Mouse (Mus musculus) lung, embryonic 14.5 days (tissue): Measurements from ENCODE around the gene Nasp. TPM values are rescaled to one million over a fixed set of nuclear protein-coding genes. Genes with fewer than 3 reads are reported as not detected.
A peak's percentile ranks its signal among the peaks of the same experiment; 100 is the strongest.
"Not testable (repeated sequence)": the region's sequence is repeated elsewhere in the genome, so short reads cannot be mapped to it uniquely, and the experiment has no call there.

Source experiments
- ATAC-seq: fragments of 200-750 bp; cut with Nextera tagmentation; 2 replicates; pipeline ENCODE4 v1.8.0; 2017; ENCODE audit warnings: mild to moderate bottlenecking, moderate TSS enrichment, moderate library complexity; ENCODE audit not compliant: insufficient read depth
- DNase-seq: peaks from one replicate; pipeline ENCODE4 v3.0.0-alpha.2; 2015
- H3K27ac ChIP-seq: fragments of 300-500 bp; sonication (generic); 2 replicates; pipeline ENCODE4 v1.5.1; 2014; ENCODE audit warnings: low read depth, mild to moderate bottlenecking, moderate library complexity
- H3K27me3 ChIP-seq: fragments of 300-500 bp; sonication (generic); 2 replicates; pipeline ENCODE4 v1.6.1; 2014; ENCODE audit warnings: low read length, control low read depth; ENCODE audit not compliant: insufficient read depth
- H3K36me3 ChIP-seq: fragments of 300-500 bp; sonication (generic); 2 replicates; pipeline ENCODE4 v1.6.1; 2014; ENCODE audit warnings: control low read depth; ENCODE audit not compliant: insufficient read depth
- H3K4me1 ChIP-seq: fragments of 300-500 bp; sonication (generic); 2 replicates; pipeline ENCODE4 v1.6.1; 2014; ENCODE audit warnings: antibody characterized with exemption, control low read depth; ENCODE audit not compliant: insufficient read depth
- H3K4me2 ChIP-seq: fragments of 300-500 bp; sonication (generic); 2 replicates; pipeline ENCODE4 v1.6.1; 2014; ENCODE audit warnings: mild to moderate bottlenecking
- H3K4me3 ChIP-seq: fragments of 300-500 bp; sonication (generic); 2 replicates; pipeline ENCODE4 v1.5.1; 2014; ENCODE audit warnings: low read depth, low read length
- H3K9ac ChIP-seq: fragments of 300-500 bp; sonication (generic); 2 replicates; pipeline ENCODE4 v1.6.1; 2014
- H3K9me3 ChIP-seq: fragments of 300-500 bp; sonication (generic); 2 replicates; pipeline ENCODE4 v1.6.1; 2016; ENCODE audit warnings: low read depth, low read length, control low read depth
- CTCF ChIP-seq: IDR thresholded peaks from 2 replicates; pipeline ENCODE4 v1.5.1; 2016; ENCODE audit warnings: antibody characterized with exemption, low read depth
- WGBS: fragments of 180-500 bp; shearing (Covaris S2); extraction: QIAGEN DNeasy Blood & Tissue Kit; methylation state at CpG from one replicate; pipeline ENCODE4 v1.1.7; 2014; 5-methylcytosine and 5-hydroxymethylcytosine counted together
- polyA plus RNA-seq: library from polyadenylated mRNA; unstranded; fragments of >200 nt; fragmentation: Nextera tagmentation; extraction: Ambion mirVana; gene quantifications from 2 replicates; pipeline ENCODE4 v1.2.1, GENCODE M21; 2014

The Nasp gene
- polyA plus RNA-seq, 1 experiment from 2014 or later: 168 TPM

DNA sequence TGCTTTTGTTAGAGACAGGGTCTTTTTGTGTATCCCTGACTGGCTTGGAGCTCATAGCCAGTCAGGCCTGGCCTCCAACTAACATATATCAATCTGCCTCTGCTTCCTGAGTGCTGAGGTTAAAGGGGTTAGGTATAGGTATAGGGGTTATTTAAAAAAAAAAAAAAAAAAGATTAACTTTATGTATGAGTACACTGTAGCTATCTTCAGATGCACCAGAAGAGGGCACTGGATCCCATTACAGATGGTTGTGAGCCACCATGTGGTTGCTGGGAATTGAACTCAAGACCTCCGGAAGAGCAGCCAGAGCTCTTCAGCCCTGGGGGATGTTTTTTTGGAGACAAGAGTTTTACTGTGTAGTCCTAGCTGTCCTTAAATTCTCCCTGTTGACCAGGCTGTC lies 34.3 kb upstream of the Nasp start:
- TF ChIP-seq CTCF: no peak
- Histone ChIP-seq H3K9ac (no peak overlapping the region), H3K4me1 (no peaks in the 10 kb centered on the region), H3K27ac (no peak overlapping the region), H3K36me3 (no peaks in the 10 kb centered on the region), H3K4me2 (no peak overlapping the region), H3K27me3 (no peaks in the 10 kb centered on the region), H3K9me3 (no peaks in the 10 kb centered on the region), H3K4me3 (no peak overlapping the region)
- DNase-seq: no peak
- no peak for ATAC-seq
- 79% methylated on average over 1 of the region's 1 CpGs for WGBS

DNA sequence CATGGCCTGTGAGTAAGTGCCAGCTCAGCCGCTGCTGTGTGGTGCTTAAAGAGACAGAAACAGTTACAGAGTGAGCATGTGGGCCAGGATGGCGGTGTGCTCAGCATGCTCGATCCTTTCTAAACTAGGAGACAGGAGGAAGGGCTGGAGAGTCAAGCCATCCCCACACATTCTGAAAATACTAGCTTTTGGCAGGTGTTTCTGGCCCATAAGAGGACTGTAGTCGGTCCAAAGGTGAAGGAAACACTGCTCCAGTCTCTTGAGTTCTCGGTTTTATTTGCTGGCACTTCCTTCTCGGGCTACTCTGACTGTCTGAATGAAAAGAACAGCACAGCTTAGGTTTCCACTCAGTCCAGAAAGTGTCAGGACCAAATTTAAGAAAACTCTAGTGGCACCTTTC lies 33.1 kb upstream of the Nasp start:
- no peak overlapping the region for H3K27ac ChIP-seq
- H3K9me3 ChIP-seq: no peaks in the 10 kb centered on the region
- H3K9ac ChIP-seq: no peak overlapping the region
- no peaks in the 10 kb centered on the region for H3K4me1 ChIP-seq
- H3K27me3 ChIP-seq: no peaks in the 10 kb centered on the region
- no peak for DNase-seq
- H3K4me2 ChIP-seq: no peak overlapping the region
- ATAC-seq: no peak
- TF ChIP-seq CTCF: no peak
- 63% methylated on average over 6 of the region's 6 CpGs for WGBS
- no peaks in the 10 kb centered on the region for H3K36me3 ChIP-seq
- H3K4me3 ChIP-seq: no peak overlapping the region

DNA sequence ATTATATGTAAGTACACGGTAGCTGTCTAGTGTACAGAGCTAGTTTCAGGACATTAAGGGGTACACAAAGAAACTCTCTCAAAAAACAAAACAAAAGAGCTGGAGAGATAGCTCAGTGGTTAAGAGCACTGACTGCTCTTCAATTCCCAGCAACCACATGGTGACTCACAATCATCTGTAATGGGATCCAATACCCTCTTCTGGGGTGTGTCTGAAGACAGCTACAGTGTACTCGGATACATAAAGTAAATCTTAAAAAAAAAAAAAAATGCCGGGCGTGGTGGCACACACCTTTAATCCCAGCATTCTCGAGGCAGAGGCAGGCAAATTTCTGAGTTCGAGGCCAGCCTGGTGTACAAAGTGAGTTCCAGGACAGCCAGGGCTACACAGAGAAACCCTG lies 32.2 kb upstream of the Nasp start:
- H3K36me3 ChIP-seq, H3K9ac ChIP-seq, H3K9me3 ChIP-seq, H3K4me1 ChIP-seq, H3K27ac ChIP-seq, H3K27me3 ChIP-seq, DNase-seq, ATAC-seq, H3K4me3 ChIP-seq, H3K4me2 ChIP-seq: not testable (repeated sequence)
- WGBS: 78% methylated on average over 6 of the region's 6 CpGs

DNA sequence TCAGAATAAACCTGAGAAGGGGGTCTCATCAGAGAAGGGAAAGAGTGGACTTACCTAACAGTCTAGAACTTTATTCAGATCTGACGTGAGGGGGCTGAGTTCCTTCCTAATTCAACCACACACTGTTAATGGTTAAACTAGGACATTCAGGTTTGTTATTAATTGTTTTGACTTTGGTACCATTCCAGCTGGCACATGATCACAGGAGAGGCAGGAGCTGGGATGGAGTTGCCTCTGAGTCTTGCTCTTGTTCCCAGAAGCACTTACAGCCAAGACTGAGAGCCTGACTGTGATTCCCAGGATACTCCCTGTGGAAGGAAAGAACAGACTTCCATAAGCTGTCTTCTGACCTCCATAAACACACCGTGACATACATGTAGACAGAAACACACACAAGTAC lies 31.7 kb upstream of the Nasp start:
- Histone ChIP-seq H3K36me3 (no peaks in the 10 kb centered on the region), H3K4me2 (no peak overlapping the region), H3K4me1 (no peaks in the 10 kb centered on the region), H3K27ac (no peak overlapping the region), H3K9me3 (no peaks in the 10 kb centered on the region), H3K4me3 (no peak overlapping the region), H3K27me3 (no peaks in the 10 kb centered on the region), H3K9ac (no peak overlapping the region)
- ATAC-seq (peak; percentile 49; the same call in 1 of the 2 replicates), DNase-seq (peak; percentile 78)
- no peak for TF ChIP-seq CTCF
- WGBS: 32% methylated on average over 2 of the region's 2 CpGs

DNA sequence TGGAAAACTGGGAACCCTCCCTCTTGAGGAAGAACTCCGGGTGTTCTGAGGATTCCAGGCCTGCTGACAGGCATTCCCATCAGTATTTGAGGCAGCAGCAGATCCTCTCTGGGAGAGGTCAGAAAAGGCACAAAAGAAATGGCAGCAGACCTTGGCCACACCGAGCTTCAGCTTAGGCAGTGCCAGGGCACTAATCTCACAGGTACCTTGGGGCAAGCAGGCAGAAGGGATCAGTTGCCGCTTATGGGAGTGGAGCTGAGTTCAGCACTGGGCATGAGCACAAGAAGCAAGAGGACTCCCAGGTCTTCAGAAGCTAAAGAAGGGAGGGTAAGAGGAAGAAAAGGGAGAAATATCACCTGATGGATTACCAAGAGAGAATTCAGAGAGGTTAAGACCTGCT lies 30.2 kb upstream of the Nasp start:
- Histone ChIP-seq H3K9me3 (no peaks in the 10 kb centered on the region), H3K4me3 (no peak overlapping the region), H3K9ac (no peak overlapping the region), H3K27me3 (no peaks in the 10 kb centered on the region), H3K4me1 (no peaks in the 10 kb centered on the region), H3K4me2 (no peak overlapping the region), H3K27ac (no peak overlapping the region), H3K36me3 (no peaks in the 10 kb centered on the region)
- DNase-seq (no peak), ATAC-seq (no peak)
- WGBS: 46% methylated on average over 3 of the region's 3 CpGs
- no peak for TF ChIP-seq CTCF

DNA sequence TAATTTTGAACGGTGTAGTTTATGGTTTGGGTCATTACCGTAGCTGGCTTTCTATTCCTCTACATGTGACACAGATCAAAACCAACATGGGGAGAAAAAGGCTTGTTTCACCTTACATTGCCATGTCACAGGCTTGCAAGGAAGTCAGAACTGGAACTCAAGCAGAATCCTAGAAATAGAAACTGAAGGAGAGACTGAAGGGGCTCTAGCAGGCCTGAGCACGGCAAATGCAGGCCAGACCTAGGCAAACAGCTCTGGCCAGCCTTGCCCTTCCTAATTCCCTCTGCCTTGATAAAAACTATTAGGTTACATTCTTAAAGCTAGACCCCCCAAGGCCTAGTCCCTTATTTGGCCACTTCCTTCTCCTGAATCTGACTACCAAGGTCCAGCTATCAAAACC lies 27.9 kb upstream of the Nasp start:
- Histone ChIP-seq H3K4me3 (no peak overlapping the region), H3K4me1 (peaks cover 3% of the 10 kb centered on the region; the same call in 1 of the 2 replicates), H3K4me2 (no peak overlapping the region), H3K9ac (no peak overlapping the region), H3K27ac (no peak overlapping the region), H3K27me3 (no peaks in the 10 kb centered on the region), H3K9me3 (no peaks in the 10 kb centered on the region), H3K36me3 (no peaks in the 10 kb centered on the region)
- DNase-seq: no peak
- ATAC-seq: no peak
- TF ChIP-seq CTCF: no peak
- 62% methylated on average over 3 of the region's 3 CpGs for WGBS

DNA sequence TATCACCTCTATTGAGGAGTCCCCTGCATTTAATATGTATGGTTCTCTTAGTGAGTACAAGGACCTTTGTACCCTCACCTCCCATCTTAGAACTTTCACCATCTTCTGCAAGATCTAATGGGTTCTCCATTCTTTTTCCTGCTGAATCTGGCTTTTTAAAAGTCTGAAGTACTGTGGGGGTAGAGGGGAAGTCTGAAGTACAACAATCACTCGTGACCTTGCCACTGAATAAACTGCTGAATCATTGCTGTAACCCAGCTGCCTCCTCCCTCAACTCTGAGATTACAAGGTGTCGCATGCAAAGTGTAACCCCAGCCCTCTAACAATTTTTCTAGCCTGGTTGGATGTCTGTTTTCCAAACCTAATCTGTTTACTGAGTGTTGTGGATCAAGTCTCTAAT lies 27.4 kb upstream of the Nasp start:
- Histone ChIP-seq H3K4me1 (peaks cover 4% of the 10 kb centered on the region; the same call in 1 of the 2 replicates), H3K9me3 (no peaks in the 10 kb centered on the region), H3K9ac (no peak overlapping the region), H3K36me3 (no peaks in the 10 kb centered on the region), H3K27ac (no peak overlapping the region), H3K27me3 (no peaks in the 10 kb centered on the region), H3K4me3 (no peak overlapping the region), H3K4me2 (no peak overlapping the region)
- no peak for TF ChIP-seq CTCF
- ATAC-seq (no peak), DNase-seq (no peak)
- WGBS: 21% methylated on average over 2 of the region's 2 CpGs

DNA sequence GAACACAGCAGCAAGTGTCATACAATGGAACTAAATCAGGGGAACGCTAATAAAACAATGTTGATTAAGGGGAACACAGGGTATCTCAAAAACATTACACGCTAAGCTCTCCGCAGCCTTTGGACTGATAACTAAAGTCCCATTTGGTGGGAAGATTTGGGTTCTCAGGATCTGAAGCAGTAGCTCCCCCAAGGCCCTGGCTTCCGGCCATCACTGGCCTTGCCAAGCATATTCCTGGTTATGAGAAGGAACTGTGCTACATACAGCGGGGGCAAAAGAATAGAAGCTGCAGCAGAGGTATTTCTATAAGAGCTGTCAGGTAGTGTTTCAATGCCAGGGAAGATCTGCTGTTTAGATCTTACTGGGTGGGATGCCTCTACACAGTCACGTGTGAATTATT lies 25.5 kb upstream of the Nasp start:
- TF ChIP-seq CTCF: no peak
- H3K9ac ChIP-seq: no peak overlapping the region
- no peaks in the 10 kb centered on the region for H3K27me3 ChIP-seq
- no peak overlapping the region for H3K4me3 ChIP-seq
- H3K4me1 ChIP-seq: peaks cover 14% of the 10 kb centered on the region; the same call in 1 of the 2 replicates
- H3K36me3 ChIP-seq: peaks cover 18% of the 10 kb centered on the region
- DNase-seq (no peak), ATAC-seq (no peak)
- no peaks in the 10 kb centered on the region for H3K9me3 ChIP-seq
- 81% methylated on average over 6 of the region's 6 CpGs for WGBS
- H3K4me2 ChIP-seq: no peak overlapping the region
- H3K27ac ChIP-seq: no peak overlapping the region
